Mouse (Mus musculus): Measurements from ENCODE around the gene Cd28. TPM values are rescaled to one million over a fixed set of nuclear protein-coding genes. Genes with fewer than 3 reads are reported as not detected.

The Cd28 gene
- polyA plus RNA-seq, 1 experiment from 2014 or later, result 0.29 TPM

- no peaks in the 10 kb centered on the region for H3K4me1 ChIP-seq
- H3K4me3 ChIP-seq (replicated peaks), result no peak overlapping the region
- H3K4me2 ChIP-seq (replicated peaks), result no peak overlapping the region
- H3K27ac ChIP-seq (replicated peaks), result no peak overlapping the region
- WGBS, result 80% methylated on average over 3 of the region's 3 CpGs
- H3K9ac ChIP-seq, result no peak overlapping the region
- no peaks in the 10 kb centered on the region for H3K27me3 ChIP-seq
- no peaks in the 10 kb centered on the region for H3K36me3 ChIP-seq
- no peaks in the 10 kb centered on the region for H3K9me3 ChIP-seq (replicated peaks)
- no peak for ATAC-seq (ENCODE audit: insufficient number of reproducible peaks, low FRiP score, low TSS enrichment, low read depth)
These were observed 7.0 kb downstream of the Cd28 start for GRCm38 (mm10) chr1:60723555-60723954.

DNA sequence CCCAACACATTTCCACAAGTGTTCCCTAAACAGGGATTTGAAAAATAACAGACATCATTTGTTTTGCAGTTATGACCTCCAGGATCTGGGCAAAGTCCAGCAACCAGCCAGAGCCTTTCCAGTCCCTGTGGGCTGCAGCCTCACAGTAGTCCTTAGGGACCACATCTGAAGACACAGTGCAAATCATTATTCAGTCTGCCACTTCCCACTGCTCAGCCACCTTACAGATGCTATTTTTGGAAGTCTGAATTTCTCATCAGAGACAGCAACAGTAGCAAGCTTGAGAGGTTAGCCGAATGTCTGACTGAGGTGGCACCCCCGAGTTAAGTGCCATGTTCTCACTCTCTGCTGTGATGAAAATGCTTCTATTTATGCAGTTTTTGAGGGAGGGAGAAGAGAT is 15.3 kb downstream of the Cd28 start:
- WGBS, result 88% methylated on average over 2 of the region's 2 CpGs
- no peak overlapping the region for H3K4me3 ChIP-seq (replicated peaks)
- ATAC-seq (ENCODE audit: insufficient number of reproducible peaks, low FRiP score, low TSS enrichment, low read depth), result no peak

DNA sequence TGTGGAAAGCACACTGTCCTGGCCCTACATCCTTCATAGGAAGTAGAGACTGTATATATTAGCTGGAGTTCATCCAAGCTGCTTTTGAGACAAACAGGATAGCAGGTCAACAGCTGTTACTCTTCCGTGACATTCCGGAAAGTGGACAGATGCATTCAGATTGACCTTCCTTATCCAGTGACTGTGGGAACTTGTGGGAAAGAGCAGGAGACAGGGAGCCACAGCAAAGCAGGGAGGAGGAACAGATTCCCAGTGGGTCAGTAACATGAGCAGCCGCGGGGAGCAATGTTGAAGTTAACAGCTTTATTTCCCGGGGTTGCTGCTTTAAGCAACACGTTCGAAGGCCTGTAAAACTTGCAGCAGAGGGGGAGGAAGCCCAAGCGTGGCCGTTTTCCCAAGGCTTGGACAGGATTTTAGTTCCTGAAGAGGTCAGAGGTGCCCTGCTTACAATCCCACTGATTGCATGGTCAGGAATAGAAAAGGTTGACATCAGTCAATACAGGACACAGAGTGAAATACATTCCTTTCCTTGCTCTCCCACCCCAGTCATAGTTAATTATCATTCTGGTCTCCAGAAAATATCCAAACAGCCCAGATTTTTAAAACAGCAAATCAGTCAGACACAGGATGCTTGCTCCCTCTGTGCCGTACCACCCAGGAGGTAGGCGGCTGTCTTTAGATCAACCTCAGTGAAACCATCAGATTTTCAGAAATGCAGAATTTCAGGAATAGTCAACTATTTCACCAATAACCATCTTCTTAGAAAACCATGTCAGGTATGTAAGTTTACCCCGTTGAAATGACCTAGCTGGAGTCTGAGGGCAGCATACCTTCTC is 18.7 kb downstream of the Cd28 start:
- Histone ChIP-seq H3K4me2 (replicated peaks) (no peak overlapping the region), H3K27me3 (no peaks in the 10 kb centered on the region; the same call in 1 of the 2 replicates), H3K4me1 (no peaks in the 10 kb centered on the region), H3K9ac (no peak overlapping the region), H3K9me3 (replicated peaks) (no peaks in the 10 kb centered on the region), H3K36me3 (no peaks in the 10 kb centered on the region), H3K27ac (replicated peaks) (0 out of 2 replicates have a peak overlapping the region, but pooled peaks have one; percentile 39), H3K4me3 (replicated peaks) (no peak overlapping the region)
- 37% methylated on average over 12 of the region's 12 CpGs for WGBS
- ATAC-seq (ENCODE audit: insufficient number of reproducible peaks, low FRiP score, low TSS enrichment, low read depth), result peak; percentile 47; the same call in 1 of the 2 replicates

More for the DNA sequence above, 15.3 kb downstream of the Cd28 start:
- Histone ChIP-seq H3K9ac (no peak overlapping the region), H3K27ac (replicated peaks) (no peak overlapping the region), H3K27me3 (no peaks in the 10 kb centered on the region; the same call in 1 of the 2 replicates), H3K36me3 (no peaks in the 10 kb centered on the region), H3K4me2 (replicated peaks) (no peak overlapping the region), H3K9me3 (replicated peaks) (no peaks in the 10 kb centered on the region), H3K4me1 (no peaks in the 10 kb centered on the region)

DNA sequence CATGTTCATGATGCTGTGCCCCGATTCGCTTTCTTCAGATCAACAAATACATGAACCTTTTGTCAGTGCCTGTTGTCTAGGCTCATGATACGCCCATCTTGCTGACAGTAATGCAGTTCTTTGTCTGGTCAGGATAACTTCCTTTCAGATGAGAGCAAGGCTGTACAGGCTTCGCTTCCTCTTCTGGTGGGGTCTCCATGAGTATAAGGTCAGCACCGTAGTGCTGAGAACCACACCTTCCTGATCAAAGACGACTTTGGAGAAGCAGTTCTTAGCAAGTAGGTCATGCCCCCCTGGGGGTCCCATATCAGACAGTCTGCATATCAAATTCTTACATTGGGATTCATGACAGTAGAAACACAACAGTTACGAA is 19.3 kb downstream of the Cd28 start:
- Histone ChIP-seq H3K27me3 (no peaks in the 10 kb centered on the region; the same call in 1 of the 2 replicates), H3K36me3 (no peaks in the 10 kb centered on the region), H3K27ac (replicated peaks) (0 out of 2 replicates have a peak overlapping the region, but pooled peaks have one; percentile 39), H3K9ac (no peak overlapping the region), H3K9me3 (replicated peaks) (no peaks in the 10 kb centered on the region), H3K4me2 (replicated peaks) (no peak overlapping the region), H3K4me3 (replicated peaks) (no peak overlapping the region), H3K4me1 (no peaks in the 10 kb centered on the region)
- 78% methylated on average over 7 of the region's 7 CpGs for WGBS
- no peak for ATAC-seq (ENCODE audit: insufficient number of reproducible peaks, low FRiP score, low TSS enrichment, low read depth)

GRCm38 (mm10) chr1:60744266-60744665 is 27.7 kb downstream of the Cd28 start:
- ATAC-seq (ENCODE audit: insufficient number of reproducible peaks, low FRiP score, low TSS enrichment, low read depth), result no peak
- WGBS, result 56% methylated on average over 1 of the region's 1 CpGs
- no peaks in the 10 kb centered on the region for H3K4me1 ChIP-seq

GRCm38 (mm10) chr1:60745664-60746063 is 29.1 kb downstream of the Cd28 start:
- WGBS, result 55% methylated on average over 7 of the region's 7 CpGs
- Histone ChIP-seq H3K4me1 (no peaks in the 10 kb centered on the region), H3K4me2 (replicated peaks) (no peak overlapping the region), H3K27me3 (no peaks in the 10 kb centered on the region), H3K9me3 (replicated peaks) (no peaks in the 10 kb centered on the region), H3K36me3 (no peaks in the 10 kb centered on the region), H3K27ac (replicated peaks) (0 out of 2 replicates have a peak overlapping the region, but pooled peaks have one; percentile 58), H3K4me3 (replicated peaks) (no peak overlapping the region), H3K9ac (no peak overlapping the region)
- no peak for ATAC-seq (ENCODE audit: insufficient number of reproducible peaks, low FRiP score, low TSS enrichment, low read depth)

More at GRCm38 (mm10) chr1:60744266-60744665, 27.7 kb downstream of the Cd28 start:
- Histone ChIP-seq H3K4me3 (replicated peaks) (no peak overlapping the region), H3K27me3 (no peaks in the 10 kb centered on the region), H3K9ac (no peak overlapping the region), H3K27ac (replicated peaks) (no peak overlapping the region), H3K36me3 (no peaks in the 10 kb centered on the region), H3K4me2 (replicated peaks) (no peak overlapping the region), H3K9me3 (replicated peaks) (no peaks in the 10 kb centered on the region)

- ATAC-seq (ENCODE audit: insufficient number of reproducible peaks, low FRiP score, low TSS enrichment, low read depth), result no peak
- H3K4me3 ChIP-seq (replicated peaks), result no peak overlapping the region
- no peak overlapping the region for H3K4me2 ChIP-seq (replicated peaks)
- no peaks in the 10 kb centered on the region for H3K9me3 ChIP-seq (replicated peaks)
- H3K9ac ChIP-seq, result no peak overlapping the region
- no peaks in the 10 kb centered on the region for H3K27me3 ChIP-seq
- H3K36me3 ChIP-seq, result no peaks in the 10 kb centered on the region
- no peaks in the 10 kb centered on the region for H3K4me1 ChIP-seq
- no peak overlapping the region for H3K27ac ChIP-seq (replicated peaks)
- 63% methylated on average over 2 of the region's 2 CpGs for WGBS
These were observed 29.6 kb downstream of the Cd28 start for GRCm38 (mm10) chr1:60746153-60746552.

- Histone ChIP-seq H3K4me3 (replicated peaks) (no peak overlapping the region), H3K36me3 (no peaks in the 10 kb centered on the region), H3K9me3 (replicated peaks) (no peaks in the 10 kb centered on the region), H3K4me2 (replicated peaks) (no peak overlapping the region), H3K4me1 (no peaks in the 10 kb centered on the region), H3K27ac (replicated peaks) (no peak overlapping the region), H3K27me3 (no peaks in the 10 kb centered on the region), H3K9ac (no peak overlapping the region)
- 89% methylated on average over 5 of the region's 5 CpGs for WGBS
- no peak for ATAC-seq (ENCODE audit: insufficient number of reproducible peaks, low FRiP score, low TSS enrichment, low read depth)
These were observed 30.3 kb downstream of the Cd28 start for GRCm38 (mm10) chr1:60746856-60747255.

DNA sequence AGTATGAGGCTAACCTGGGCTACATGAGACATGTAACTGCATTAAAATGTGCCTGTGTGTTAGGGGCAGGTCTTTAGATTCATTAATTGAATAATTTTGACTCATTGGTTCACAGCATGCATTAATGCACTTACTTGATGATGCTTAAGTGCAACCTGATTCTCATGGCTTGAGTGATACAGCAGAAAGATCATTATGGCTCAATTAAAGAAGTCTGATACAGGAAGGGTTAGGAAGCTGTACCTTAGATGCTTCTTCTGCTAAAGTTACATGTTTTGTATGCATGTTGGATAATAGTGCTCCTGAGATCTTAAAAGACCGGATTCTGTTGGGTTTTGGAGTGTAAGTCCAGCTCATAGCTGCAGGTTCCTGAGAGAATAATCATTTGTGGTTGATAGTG is 31.7 kb downstream of the Cd28 start:
- H3K36me3 ChIP-seq, result no peaks in the 10 kb centered on the region
- no peaks in the 10 kb centered on the region for H3K27me3 ChIP-seq
- no peak overlapping the region for H3K27ac ChIP-seq (replicated peaks)
- no peaks in the 10 kb centered on the region for H3K4me1 ChIP-seq
- H3K4me3 ChIP-seq (replicated peaks), result no peak overlapping the region
- no peak overlapping the region for H3K4me2 ChIP-seq (replicated peaks)
- ATAC-seq (ENCODE audit: insufficient number of reproducible peaks, low FRiP score, low TSS enrichment, low read depth), result no peak
- no peak overlapping the region for H3K9ac ChIP-seq
- H3K9me3 ChIP-seq (replicated peaks), result no peaks in the 10 kb centered on the region
- 88% methylated on average over 1 of the region's 1 CpGs for WGBS

DNA sequence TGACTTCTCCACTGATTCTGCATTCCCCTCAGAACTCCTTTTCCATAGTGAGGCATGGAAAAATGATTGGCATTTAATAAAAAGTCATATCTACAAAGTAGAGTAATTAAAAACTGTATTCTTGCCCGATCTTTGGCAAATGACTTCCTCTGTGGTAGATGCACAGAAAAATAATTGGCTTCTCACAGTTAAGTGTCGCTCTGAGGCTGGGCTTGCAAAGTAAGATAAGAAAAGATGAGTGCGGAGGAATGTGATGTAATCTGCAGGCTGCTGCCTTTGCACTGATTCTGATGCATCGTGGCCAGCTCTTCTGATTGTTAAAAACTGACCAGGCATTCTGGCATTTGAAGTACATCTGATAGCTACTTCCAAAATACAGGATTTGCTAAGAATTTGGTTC is 32.3 kb downstream of the Cd28 start:
- WGBS, result 81% methylated on average over 4 of the region's 4 CpGs
- Histone ChIP-seq H3K4me3 (replicated peaks) (no peak overlapping the region), H3K27ac (replicated peaks) (no peak overlapping the region)

DNA sequence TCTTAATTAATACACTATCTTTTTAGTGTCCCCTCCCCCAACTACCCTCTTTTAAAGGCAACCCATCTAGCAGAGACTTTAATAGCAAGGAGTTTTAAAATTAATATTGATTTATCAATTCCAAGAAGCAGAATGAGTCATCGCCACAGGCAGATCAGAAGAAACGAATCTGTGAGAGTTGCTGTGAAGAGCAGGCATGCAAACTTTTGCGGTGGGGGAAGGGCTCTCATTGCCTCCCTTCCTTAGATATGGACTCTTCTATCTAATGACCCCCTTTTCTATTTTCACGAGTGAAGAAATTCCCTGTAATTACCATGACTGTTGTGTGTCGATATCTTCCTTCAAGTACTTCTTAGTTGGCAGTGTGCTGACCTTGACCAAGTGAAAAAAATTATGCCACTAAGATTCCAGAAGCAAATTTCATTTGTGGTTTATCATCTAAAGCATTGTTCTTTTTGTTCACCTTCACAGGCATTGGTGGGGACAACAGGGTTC is 32.8 kb downstream of the Cd28 start:
- Histone ChIP-seq H3K9me3 (replicated peaks) (no peaks in the 10 kb centered on the region), H3K4me2 (replicated peaks) (no peak overlapping the region), H3K4me3 (replicated peaks) (no peak overlapping the region), H3K4me1 (no peaks in the 10 kb centered on the region), H3K27ac (replicated peaks) (no peak overlapping the region), H3K27me3 (no peaks in the 10 kb centered on the region), H3K36me3 (no peaks in the 10 kb centered on the region), H3K9ac (no peak overlapping the region)
- ATAC-seq (ENCODE audit: insufficient number of reproducible peaks, low FRiP score, low TSS enrichment, low read depth), result no peak
- 69% methylated on average over 5 of the region's 5 CpGs for WGBS

More for the DNA sequence above, 32.3 kb downstream of the Cd28 start:
- Histone ChIP-seq H3K9ac (no peak overlapping the region), H3K4me1 (no peaks in the 10 kb centered on the region), H3K9me3 (replicated peaks) (no peaks in the 10 kb centered on the region), H3K4me2 (replicated peaks) (no peak overlapping the region), H3K27me3 (no peaks in the 10 kb centered on the region), H3K36me3 (no peaks in the 10 kb centered on the region)
- no peak for ATAC-seq (ENCODE audit: insufficient number of reproducible peaks, low FRiP score, low TSS enrichment, low read depth)

Data from embryonic facial prominence, embryonic 15.5 days (tissue).